Mouse (Mus musculus) stomach, embryonic 14.5 days (tissue): Measurements from ENCODE around the gene Gm20916. TPM values are rescaled to one million over a fixed set of nuclear protein-coding genes. Genes with fewer than 3 reads are reported as not detected.
"Not testable (repeated sequence)": the region's sequence is repeated elsewhere in the genome, so short reads cannot be mapped to it uniquely, and the experiment has no call there.

Experiments
- ATAC-seq: fragments of 200-750 bp; cut with Nextera tagmentation; 2 replicates; pipeline ENCODE4 v1.8.0; 2017; ENCODE audit warnings: low read depth, moderate TSS enrichment; ENCODE audit not compliant: insufficient number of reproducible peaks, insufficient read depth, low FRiP score
- H3K27ac ChIP-seq: fragments of 300-500 bp; sonication (generic); 2 replicates; pipeline ENCODE4 v1.5.1; 2014; ENCODE audit warnings: mild to moderate bottlenecking, low read length, moderate library complexity, mixed read lengths
- H3K27me3 ChIP-seq: fragments of 300-500 bp; sonication (generic); 2 replicates; pipeline ENCODE4 v1.6.1; 2014; ENCODE audit warnings: low read length, control low read depth, mixed read lengths; ENCODE audit not compliant: control insufficient read depth, insufficient read depth
- H3K36me3 ChIP-seq: fragments of 300-500 bp; sonication (generic); 2 replicates; pipeline ENCODE4 v1.6.1; 2014; ENCODE audit warnings: mild to moderate bottlenecking, control low read depth, low read length, moderate library complexity, mixed read lengths; ENCODE audit not compliant: control insufficient read depth, insufficient read depth
- H3K4me1 ChIP-seq: fragments of 300-500 bp; sonication (generic); 2 replicates; pipeline ENCODE4 v1.6.1; 2014; ENCODE audit warnings: low read length, control low read depth, mixed read lengths; ENCODE audit not compliant: control insufficient read depth, insufficient read depth
- H3K4me2 ChIP-seq: fragments of 300-500 bp; sonication (generic); replicated peaks from 2 replicates; pipeline ENCODE4 v1.6.1; 2014; ENCODE audit warnings: low read depth, low read length, control low read depth
- H3K4me3 ChIP-seq: fragments of 300-500 bp; sonication (generic); 2 replicates; pipeline ENCODE4 v1.5.1; 2014; ENCODE audit warnings: low read depth, low read length, control low read depth
- H3K9ac ChIP-seq: fragments of 300-500 bp; sonication (generic); replicated peaks from 2 replicates; pipeline ENCODE4 v1.6.1; 2014; ENCODE audit warnings: low read depth, mild to moderate bottlenecking, control low read depth, low read length, moderate library complexity, mixed read lengths
- H3K9me3 ChIP-seq: fragments of 300-500 bp; sonication (generic); 2 replicates; pipeline ENCODE4 v1.6.1; 2016; ENCODE audit warnings: low read depth, low read length, control low read depth; ENCODE audit not compliant: control insufficient read depth
- WGBS: fragments of 180-500 bp; shearing (Covaris S2); extraction: QIAGEN DNeasy Blood & Tissue Kit; methylation state at CpG from one replicate; pipeline ENCODE4 v1.1.7; 2014; 5-methylcytosine and 5-hydroxymethylcytosine counted together
- polyA plus RNA-seq: library from polyadenylated mRNA; unstranded; fragments of >200 nt; fragmentation: Nextera tagmentation; extraction: Ambion mirVana; gene quantifications from 2 replicates; pipeline ENCODE4 v1.2.1, GENCODE M21; 2014

Gene Gm20916
- polyA plus RNA-seq = not detected in 2 replicates

DNA sequence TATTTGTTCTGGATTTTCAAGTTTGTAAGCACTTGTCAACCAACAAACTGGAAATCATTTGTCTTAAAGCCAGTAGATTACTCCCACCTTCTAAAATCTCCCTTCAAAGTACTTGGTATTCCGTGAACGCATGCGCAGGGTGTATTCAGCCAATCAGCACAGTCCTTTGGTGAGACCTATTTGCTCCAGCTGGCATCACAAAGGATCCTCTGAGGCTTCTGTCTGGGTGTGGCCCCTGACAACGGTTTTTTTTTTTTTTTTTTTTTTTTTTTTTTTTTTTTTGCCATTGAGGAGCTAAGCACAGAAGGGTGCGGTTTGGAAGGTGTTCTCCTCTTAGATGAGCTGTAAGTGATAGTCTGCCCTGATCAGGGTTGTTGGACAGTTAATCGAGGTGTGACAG, at the start of gene Gm20916:
Gene Gm20916, plus strand, starts transcription at position 301 of the 400 bp plus-strand sequence.
- H3K4me1 ChIP-seq, H3K27me3 ChIP-seq, H3K4me3 ChIP-seq, H3K4me2 ChIP-seq, H3K36me3 ChIP-seq, ATAC-seq, H3K9me3 ChIP-seq, H3K27ac ChIP-seq, H3K9ac ChIP-seq: not testable (repeated sequence)
- WGBS = no CpG with 5 or more reads among the region's 6 CpGs

Other genes starting within 250 kb of the Gm20916 start
- gene Gm20917, start 168.4 kb upstream of the Gm20916 start, polyA plus RNA-seq = not detected in 2 replicates